Mouse (Mus musculus) mammary gland, adult 2 months (tissue): ENCODE measurements around the gene Isoc2a. TPM values are rescaled to one million over a fixed set of nuclear protein-coding genes. Genes with fewer than 3 reads are reported as not detected.

Experiments used
- polyA plus RNA-seq: library from polyadenylated mRNA; depleted of rRNA; stranded (reverse); fragments of >200 nt; gene quantifications from 2 replicates; pipeline ENCODE4 v1.2.3, GENCODE M21; 2012; ENCODE audit warnings: low replicate concordance; rRNA removed

The Isoc2a gene
- 45.1 and 54.4 TPM in 2 replicates for polyA plus RNA-seq

DNA sequence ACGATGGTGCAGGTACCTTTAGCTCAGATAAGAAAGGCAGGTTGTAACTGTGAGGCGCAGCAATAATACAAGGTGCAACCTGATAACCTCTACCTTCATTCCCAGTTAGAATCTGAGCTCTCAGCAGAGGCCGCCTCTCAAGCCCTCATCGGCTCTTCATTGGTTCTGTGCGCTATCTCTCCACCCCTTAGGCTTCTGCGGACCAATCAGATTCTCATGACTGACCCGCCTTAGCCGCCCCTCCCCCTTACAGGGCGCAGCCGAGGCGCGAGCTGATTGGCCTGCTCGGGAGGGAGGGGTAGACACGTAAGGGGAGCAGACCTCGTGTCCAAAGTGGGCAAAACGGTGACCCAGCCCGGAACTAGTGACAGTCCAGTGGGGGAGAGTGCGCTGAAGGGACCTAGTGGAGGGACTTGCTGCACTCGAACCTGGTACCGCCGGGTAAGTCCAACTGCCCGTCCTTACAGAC is at the start of gene Isoc2a:
TSS of gene Isoc2a (plus strand) at position 401 of the 469 bp plus-strand sequence.

DNA sequence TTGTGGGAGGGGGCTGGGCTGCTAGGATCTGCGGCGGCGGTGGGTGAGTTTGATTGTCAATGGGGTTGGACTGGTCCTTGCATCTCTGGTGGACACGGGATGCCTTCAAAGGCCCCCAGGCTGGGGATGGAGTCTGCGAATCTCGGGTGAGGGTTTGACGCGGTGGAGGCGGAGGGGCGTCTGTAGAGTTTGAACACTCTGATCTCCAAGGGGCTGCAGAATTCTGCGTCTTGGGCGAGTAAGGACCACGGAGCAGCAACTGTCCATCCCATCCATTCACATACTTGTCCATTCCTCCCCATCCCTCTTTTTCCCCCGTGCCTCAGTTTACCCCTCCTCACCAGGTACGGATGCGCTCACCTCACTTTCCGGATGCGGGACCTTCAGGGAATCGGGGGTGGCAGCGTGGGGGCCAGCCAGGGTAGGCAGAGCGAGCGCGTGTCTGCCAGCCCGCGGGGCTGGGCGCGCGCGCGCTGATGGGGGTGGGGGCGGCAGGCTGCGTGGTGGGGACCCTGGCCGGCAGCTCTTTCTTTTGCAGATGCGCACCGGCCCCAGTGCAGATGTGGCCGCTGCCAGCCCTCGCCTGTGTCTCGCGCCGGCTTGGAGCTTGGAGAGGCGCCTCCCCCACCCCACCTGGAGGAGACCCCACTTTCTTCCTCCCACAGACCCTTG is 32.6 kb upstream of the Isoc2a start, which contains the start of gene Shisa7:
TSS of gene Shisa7 (minus strand) at position 452 of the 672 bp plus-strand sequence.

DNA sequence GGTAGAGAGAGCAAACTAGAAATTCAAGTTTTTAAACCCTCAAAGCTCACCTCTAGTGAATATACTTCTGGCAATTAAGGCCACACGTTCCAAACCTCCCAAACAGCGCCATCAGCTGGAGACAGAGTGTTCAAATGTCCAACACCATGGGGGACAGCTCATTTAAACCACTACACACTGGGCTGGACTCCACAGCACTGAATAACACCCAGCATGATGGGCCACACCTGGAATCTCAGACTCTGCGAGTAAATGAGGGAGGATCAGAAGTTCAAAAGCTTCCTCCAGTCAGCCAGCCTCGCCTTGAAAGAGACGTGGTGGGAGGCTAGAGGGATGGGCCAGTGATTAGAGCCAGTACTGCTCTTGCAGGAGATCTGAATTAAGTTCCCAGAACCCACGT is 6.8 kb upstream of the Isoc2a start, which contains the start of gene Isoc2b:
TSS of gene Isoc2b (minus strand) at position 126 of the 400 bp plus-strand sequence.

DNA sequence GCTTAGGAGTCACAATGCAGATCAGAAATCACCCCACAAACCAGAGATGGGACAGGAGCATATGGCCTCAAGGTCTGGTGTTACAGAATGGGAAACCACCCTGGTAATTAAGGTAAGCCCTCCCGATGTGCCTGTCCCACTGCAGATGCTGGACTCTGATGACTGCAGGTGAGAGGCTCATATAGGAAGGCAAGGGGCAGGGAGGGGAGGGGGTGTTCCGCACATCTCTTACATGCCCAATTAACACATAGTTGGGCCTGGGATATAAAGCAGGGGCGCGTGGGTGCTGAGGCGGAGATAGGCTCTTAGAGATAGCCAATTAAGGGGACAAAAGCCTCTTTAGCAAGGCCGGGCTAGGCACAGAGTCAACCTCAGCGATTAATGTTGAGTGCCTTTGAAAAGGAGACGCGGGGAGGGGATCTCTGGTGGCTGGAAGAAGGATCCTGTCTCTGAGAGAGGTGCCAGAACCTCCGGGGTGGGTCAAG is 29.6 kb downstream of the Isoc2a start, which contains the start of gene Gm36210:
TSS of gene Gm36210 (minus strand) at position 51 of the 485 bp plus-strand sequence.

DNA sequence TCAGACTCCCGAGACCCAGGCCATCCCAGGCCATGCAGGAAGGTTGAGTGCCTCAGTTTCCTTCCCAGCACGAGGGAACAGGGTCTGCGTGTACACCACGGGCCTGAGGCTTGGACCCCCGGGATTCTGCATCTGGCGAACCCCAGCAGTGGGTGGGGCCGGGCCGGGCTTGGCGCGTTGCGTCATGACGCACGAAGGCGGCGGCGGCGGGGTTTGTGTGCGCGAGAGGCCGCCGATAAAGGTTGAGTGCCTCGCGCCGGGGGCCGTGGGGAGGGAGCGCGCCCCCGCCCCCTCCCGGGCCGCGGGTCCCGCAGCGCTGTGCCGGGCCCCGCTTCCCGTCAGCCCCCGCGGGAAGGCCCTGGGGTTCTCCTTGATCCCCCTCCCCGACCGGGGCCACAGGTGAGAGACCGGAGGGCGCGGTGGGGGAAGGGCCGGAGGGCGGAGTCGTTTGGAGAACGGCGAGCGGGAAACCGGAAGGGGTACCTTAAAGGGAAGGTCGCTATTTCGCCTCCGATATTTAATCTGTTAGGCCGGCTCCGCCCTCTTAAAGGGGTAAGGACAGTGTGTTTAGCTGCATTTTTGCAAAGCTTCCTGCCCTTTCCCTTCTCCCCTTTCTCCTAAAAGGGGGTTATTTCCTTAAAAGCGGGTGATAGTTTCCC is 38.2 kb downstream of the Isoc2a start, which contains the start of gene Zfp628:
TSS of gene Zfp628 (plus strand) at position 211 of the 659 bp plus-strand sequence.

DNA sequence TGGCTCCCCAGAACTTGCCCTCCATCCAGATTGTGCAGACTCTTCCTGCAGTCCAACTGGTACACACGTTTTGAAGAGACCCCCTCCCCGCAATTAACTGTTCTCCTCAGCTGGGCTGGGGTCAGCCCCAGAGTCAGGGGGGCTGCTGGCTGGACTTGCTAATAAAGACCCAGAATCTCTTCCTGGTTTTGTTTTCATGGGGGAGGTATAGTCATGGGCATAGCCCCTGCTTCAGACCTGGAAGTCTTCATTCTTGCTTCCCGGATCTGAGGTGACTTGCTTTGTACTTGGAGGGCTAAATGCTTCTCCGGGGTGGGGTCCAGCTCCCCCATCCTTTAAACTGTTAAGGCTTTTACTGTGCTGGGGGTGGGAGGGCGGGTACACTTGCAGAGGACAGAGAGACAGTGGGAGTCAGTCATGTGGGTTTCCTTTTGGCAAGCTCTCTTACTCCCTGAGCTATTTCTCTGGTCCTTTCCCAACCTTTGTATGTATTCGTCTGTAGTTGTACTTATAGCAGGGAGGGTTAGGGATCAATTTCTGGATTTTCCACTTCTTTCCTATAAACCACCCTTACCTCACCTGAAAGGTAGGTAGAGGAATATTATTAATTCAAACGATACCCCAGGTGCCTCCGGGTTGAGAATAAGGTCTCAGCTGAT is 45.0 kb downstream of the Isoc2a start, which contains the start of gene Nat14:
TSS of gene Nat14 (plus strand) at position 205 of the 659 bp plus-strand sequence.

DNA sequence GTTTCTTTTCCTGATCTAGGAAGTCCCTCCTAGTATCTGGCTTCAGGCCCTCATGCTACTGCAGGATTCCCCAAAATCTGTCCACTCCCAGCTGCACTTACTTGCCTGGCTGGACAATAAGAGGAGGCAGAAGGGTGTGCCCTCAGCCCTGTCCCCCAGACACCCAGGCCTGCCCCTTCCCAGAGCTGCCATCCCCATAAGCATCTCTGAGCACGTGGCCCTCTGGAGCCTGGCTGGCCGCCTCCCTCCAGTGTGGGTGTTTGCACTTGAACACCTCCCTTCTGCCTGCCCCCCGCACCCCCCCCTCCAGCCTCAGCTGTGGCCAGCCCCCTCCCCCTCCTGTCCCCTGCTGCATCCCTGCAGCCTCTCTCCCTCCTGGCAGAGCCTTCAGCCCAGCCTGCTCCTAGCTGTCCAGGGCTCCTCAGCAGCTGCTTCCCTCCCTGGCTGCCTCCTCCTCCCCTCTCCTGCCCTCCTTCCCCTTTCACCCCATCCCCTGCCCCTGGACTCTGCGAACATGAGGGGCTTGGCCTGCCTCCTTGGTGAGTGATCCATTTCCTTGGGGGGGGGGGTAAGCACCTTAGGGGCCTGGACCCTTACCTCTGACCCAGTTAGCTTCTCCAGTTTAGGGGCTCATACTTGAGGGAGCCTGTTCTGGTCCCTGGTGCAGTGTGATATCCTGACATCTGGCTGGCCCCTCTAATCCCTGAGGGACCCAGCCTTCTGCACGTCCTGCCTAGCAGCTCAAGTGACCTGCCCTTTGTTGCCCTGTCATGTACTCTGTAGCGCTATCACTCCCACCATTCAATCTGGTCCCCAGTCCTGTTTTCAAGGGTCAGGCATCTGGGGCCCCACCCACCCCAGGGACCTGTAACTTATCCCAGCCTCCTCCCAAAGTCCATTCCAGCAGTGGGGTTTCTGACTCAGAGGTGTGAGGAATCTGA is 48.8 kb downstream of the Isoc2a start, which contains the start of gene Ssc5d:
TSS of gene Ssc5d (plus strand) at position 345 of the 941 bp plus-strand sequence.

Other genes with a start within 250 kb of the Isoc2a start
- 14.9 and 19.6 TPM in 2 replicates for gene Tmem86b, start 245.7 kb upstream of the Isoc2a start, polyA plus RNA-seq
- gene Ppp6r1, start 218.1 kb upstream of the Isoc2a start, polyA plus RNA-seq = 109 and 135 TPM in 2 replicates
- 29.8 and 46.7 TPM in 2 replicates for gene Hspbp1, start 192.1 kb upstream of the Isoc2a start, polyA plus RNA-seq
- 4.4 and 6.0 TPM in 2 replicates for gene Brsk1, start 186.5 kb upstream of the Isoc2a start, polyA plus RNA-seq
- gene Tmem150b, start 151.9 kb upstream of the Isoc2a start, polyA plus RNA-seq = 2.0 and 2.5 TPM in 2 replicates
- 95.7 and 216 TPM in 2 replicates for gene Kmt5c, start 137.0 kb upstream of the Isoc2a start, polyA plus RNA-seq
- gene Cox6b2, start 124.1 kb upstream of the Isoc2a start, polyA plus RNA-seq = 13.8 and 18.7 TPM in 2 replicates
- gene Fam71e2, start 105.9 kb upstream of the Isoc2a start, polyA plus RNA-seq = 0.10 TPM in 1 of 2 replicates, not detected in the other
- gene Il11, start 94.3 kb upstream of the Isoc2a start, polyA plus RNA-seq = 0.36 and 0.78 TPM in 2 replicates
- gene Tmem190, start 94.2 kb upstream of the Isoc2a start, polyA plus RNA-seq = not detected in 2 replicates
- 18.4 and 84.5 TPM in 2 replicates for gene Tmem238, start 87.5 kb upstream of the Isoc2a start, polyA plus RNA-seq
- 252 and 384 TPM in 2 replicates for gene Rpl28, start 84.3 kb upstream of the Isoc2a start, polyA plus RNA-seq
- 193 and 283 TPM in 2 replicates for gene Ube2s, start 64.6 kb upstream of the Isoc2a start, polyA plus RNA-seq
- gene Shisa7, start 32.5 kb upstream of the Isoc2a start, polyA plus RNA-seq = 0.54 and 1.0 TPM in 2 replicates
- 39.7 and 42.5 TPM in 2 replicates for gene Isoc2b, start 6.9 kb upstream of the Isoc2a start, polyA plus RNA-seq
- gene Gm36210, start 29.4 kb downstream of the Isoc2a start, polyA plus RNA-seq = 0.17 and 0.85 TPM in 2 replicates
- 15.7 and 34.3 TPM in 2 replicates for gene Zfp628, start 38.1 kb downstream of the Isoc2a start, polyA plus RNA-seq
- gene Nat14, start 44.9 kb downstream of the Isoc2a start, polyA plus RNA-seq = 2.9 and 7.1 TPM in 2 replicates
- gene Ssc5d, start 48.6 kb downstream of the Isoc2a start, polyA plus RNA-seq = 17.9 and 19.0 TPM in 2 replicates
- gene Sbk2, start 87.3 kb downstream of the Isoc2a start, polyA plus RNA-seq = 3.7 and 91.9 TPM in 2 replicates
- 0.25 and 1.3 TPM in 2 replicates for gene Sbk3, start 94.0 kb downstream of the Isoc2a start, polyA plus RNA-seq
- 72.4 and 81.0 TPM in 2 replicates for gene Zfp579, start 119.0 kb downstream of the Isoc2a start, polyA plus RNA-seq
- gene Zfp524, start 137.3 kb downstream of the Isoc2a start, polyA plus RNA-seq = 35.2 and 68.4 TPM in 2 replicates
- gene Fiz1, start 137.5 kb downstream of the Isoc2a start, polyA plus RNA-seq = 34.7 and 40.0 TPM in 2 replicates
- gene Gm44973, start 138.3 kb downstream of the Isoc2a start, polyA plus RNA-seq = not detected in 2 replicates
- 33.5 and 79.1 TPM in 2 replicates for gene Zfp865, start 143.2 kb downstream of the Isoc2a start, polyA plus RNA-seq
- 1.5 and 3.1 TPM in 2 replicates for gene Ccdc106, start 143.4 kb downstream of the Isoc2a start, polyA plus RNA-seq
- not detected in 2 replicates for gene 4632433K11Rik, start 157.0 kb downstream of the Isoc2a start, polyA plus RNA-seq
- gene Zfp784, start 161.3 kb downstream of the Isoc2a start, polyA plus RNA-seq = 4.6 and 5.6 TPM in 2 replicates
- 19.3 and 35.9 TPM in 2 replicates for gene Zfp580, start 174.4 kb downstream of the Isoc2a start, polyA plus RNA-seq
- gene U2af2, start 185.0 kb downstream of the Isoc2a start, polyA plus RNA-seq = 156 and 169 TPM in 2 replicates
- 168 and 263 TPM in 2 replicates for gene Epn1, start 203.1 kb downstream of the Isoc2a start, polyA plus RNA-seq
- gene Rfpl4, start 239.8 kb downstream of the Isoc2a start, polyA plus RNA-seq = not detected in 2 replicates
- gene Rasl2-9, start 248.8 kb downstream of the Isoc2a start, polyA plus RNA-seq = 0.84 and 0.93 TPM in 2 replicates